Mouse (Mus musculus): ENCODE measurements at regions not wholly inside any gene's neighbourhood (a gene's known extent, or its start where the extent isn't known, plus 50 kb on each side); places are given as distances from the start of the nearest gene placed in this dataset.
"Not testable (repeated sequence)": the region's sequence is repeated elsewhere in the genome, so short reads cannot be mapped to it uniquely, and the experiment has no call there.

DNA sequence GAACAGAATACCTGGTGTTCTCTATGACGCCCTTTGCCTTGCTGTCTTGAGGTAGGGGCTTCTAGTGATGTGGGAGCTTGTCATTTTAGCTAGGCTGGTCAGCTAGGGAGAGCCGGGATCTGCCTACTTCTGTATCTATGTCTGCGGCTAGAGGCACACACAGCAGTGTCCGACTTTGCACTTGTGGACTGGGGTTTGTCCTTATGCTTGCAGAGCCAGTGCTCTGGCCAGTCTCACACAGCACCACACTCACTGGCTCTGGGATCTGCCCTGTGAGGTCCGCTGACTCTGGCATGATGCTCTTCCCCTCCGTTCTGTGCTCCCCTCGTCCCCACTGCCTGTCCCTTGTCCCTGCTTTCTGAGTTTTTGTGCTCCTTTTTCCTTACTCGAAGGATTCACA lies 275.3 kb downstream of the Etnk1 start:
- peaks cover 32% of the 10 kb centered on the region for H3K27me3 ChIP-seq
- no peak for ATAC-seq (ENCODE audit: low FRiP score, low read depth)

DNA sequence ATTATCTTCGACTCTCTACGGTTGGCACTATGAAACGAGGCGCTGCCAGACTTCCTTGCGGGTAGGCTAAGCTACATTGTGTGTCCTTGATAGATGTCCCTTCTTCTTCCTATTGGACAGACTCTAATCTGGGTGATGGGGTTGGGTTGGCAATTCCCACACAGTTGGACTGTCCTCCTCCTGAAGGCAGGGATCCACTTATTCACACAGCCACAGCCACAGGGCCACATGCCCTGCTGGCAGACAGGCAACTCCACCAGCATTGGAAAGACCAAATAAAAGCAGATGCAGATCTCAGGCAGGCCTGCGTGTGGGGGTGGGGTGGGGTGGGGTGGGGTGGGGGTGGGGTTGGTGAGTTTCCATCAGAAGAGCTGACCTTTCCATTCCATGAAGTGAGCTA lies 276.4 kb downstream of the Etnk1 start:
- Histone ChIP-seq H3K36me3 (no peaks in the 10 kb centered on the region), H3K4me1 (peaks cover 16% of the 10 kb centered on the region), H3K9ac (no peak overlapping the region), H3K27me3 (peaks cover 34% of the 10 kb centered on the region), H3K9me3 (no peaks in the 10 kb centered on the region), H3K4me2 (replicated peaks) (no peak overlapping the region), H3K27ac (no peak overlapping the region), H3K4me3 (no peak overlapping the region)
- ATAC-seq (ENCODE audit: low FRiP score, low read depth) = no peak
- 87% methylated on average over 6 of the region's 6 CpGs for WGBS

More for the DNA sequence above, 275.3 kb downstream of the Etnk1 start:
- WGBS = 86% methylated on average over 8 of the region's 8 CpGs
- no peak overlapping the region for H3K4me3 ChIP-seq
- no peaks in the 10 kb centered on the region for H3K9me3 ChIP-seq
- H3K36me3 ChIP-seq = no peaks in the 10 kb centered on the region
- no peak overlapping the region for H3K4me2 ChIP-seq (replicated peaks)
- peaks cover 27% of the 10 kb centered on the region for H3K4me1 ChIP-seq
- no peak overlapping the region for H3K9ac ChIP-seq
- no peak overlapping the region for H3K27ac ChIP-seq

DNA sequence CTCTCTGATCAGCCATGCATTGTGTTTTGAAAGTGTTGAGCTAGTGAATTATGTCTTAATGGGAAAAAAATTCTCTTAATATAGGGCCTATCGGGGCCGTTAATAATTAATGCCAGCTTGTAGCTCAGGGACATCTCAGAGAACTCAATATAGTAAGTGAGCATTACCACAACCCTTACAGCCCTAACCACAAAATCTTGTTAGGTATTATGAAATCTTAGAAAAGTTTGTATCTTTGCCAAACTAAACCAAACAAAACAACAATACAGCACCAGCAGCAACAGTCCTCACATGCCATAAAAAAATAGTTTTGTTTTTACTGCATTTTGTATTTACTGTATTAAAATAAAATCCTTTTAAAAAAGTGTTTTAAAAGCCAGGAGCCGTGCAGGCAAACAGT lies 277.8 kb downstream of the Etnk1 start:
- WGBS = 48% methylated on average over 3 of the region's 3 CpGs
- Histone ChIP-seq H3K9me3 (no peaks in the 10 kb centered on the region), H3K27me3 (peaks cover 39% of the 10 kb centered on the region), H3K4me3 (no peak overlapping the region), H3K9ac (no peak overlapping the region), H3K27ac (no peak overlapping the region), H3K4me1 (0 out of 2 replicates have a peak, but pooled peaks cover 3% of the 10 kb centered on the region), H3K4me2 (replicated peaks) (no peak overlapping the region), H3K36me3 (no peaks in the 10 kb centered on the region)
- no peak for ATAC-seq (ENCODE audit: low FRiP score, low read depth)

DNA sequence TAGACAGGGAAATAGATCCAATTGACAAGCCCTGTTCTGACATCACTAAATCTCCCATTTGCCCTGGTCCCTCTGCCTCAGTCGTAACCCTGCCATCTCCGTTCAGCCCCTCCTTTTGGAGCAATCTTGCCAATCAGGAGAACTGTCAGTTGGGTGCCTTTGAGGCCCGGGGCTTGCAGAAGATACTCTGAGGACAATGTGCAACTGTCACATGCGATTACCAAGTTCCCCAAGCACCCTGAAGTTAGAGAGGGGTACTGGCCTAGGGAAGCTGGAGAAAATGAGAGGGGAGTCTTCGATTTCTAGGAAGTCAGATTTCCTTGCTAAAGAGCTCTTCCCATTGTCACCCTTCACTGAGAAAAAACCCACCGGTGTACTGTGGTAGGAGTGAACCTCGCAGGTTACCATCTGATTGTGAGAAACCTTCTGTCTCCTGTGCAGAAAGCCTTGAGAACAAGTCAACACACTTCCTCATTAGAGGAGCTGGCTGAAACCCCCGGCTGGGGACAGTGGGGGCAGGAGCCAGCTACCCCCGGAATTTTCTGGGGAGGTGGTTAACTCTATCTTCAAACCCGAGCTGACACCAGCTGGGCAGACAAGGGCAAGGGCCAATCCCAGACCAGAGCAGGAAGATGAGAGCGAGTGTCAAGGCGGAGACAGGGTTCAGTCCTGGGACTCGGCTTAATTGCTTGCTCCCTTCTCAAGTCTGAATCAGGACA lies 279.0 kb downstream of the Etnk1 start:
- WGBS = 80% methylated on average over 13 of the region's 13 CpGs
- no peak overlapping the region for H3K27ac ChIP-seq
- H3K4me3 ChIP-seq = no peak overlapping the region
- no peak overlapping the region for H3K9ac ChIP-seq
- no peak overlapping the region for H3K4me2 ChIP-seq (replicated peaks)
- peaks cover 30% of the 10 kb centered on the region for H3K27me3 ChIP-seq
- H3K36me3 ChIP-seq = no peaks in the 10 kb centered on the region
- H3K4me1 ChIP-seq = no peaks in the 10 kb centered on the region
- ATAC-seq (ENCODE audit: low FRiP score, low read depth) = no peak
- no peaks in the 10 kb centered on the region for H3K9me3 ChIP-seq

DNA sequence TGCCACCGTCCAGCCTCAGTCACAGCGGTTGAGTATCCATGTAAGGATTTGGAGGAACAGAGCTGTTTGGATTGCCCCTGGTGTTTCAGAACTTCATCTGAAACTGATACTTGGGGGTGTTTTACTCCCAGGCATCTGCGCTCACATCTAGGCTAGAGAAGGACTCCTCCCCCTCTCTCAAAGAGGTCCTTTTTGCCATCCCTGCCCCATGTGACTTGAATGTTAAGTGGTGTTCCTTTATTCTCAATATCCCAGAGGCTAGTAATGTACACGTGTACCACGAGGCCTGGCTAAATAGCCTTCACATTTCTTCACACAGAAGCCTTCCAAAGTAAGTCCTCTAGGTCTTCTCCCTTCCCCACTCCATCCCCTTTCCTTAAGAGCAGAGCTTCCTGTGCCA lies 280.0 kb downstream of the Etnk1 start:
- no peak overlapping the region for H3K9ac ChIP-seq
- H3K4me1 ChIP-seq = no peaks in the 10 kb centered on the region
- H3K27ac ChIP-seq = no peak overlapping the region
- 87% methylated on average over 5 of the region's 5 CpGs for WGBS
- H3K4me2 ChIP-seq (replicated peaks) = no peak overlapping the region
- no peak overlapping the region for H3K4me3 ChIP-seq
- H3K27me3 ChIP-seq = peaks cover 25% of the 10 kb centered on the region
- no peak for ATAC-seq (ENCODE audit: low FRiP score, low read depth)
- no peaks in the 10 kb centered on the region for H3K36me3 ChIP-seq
- H3K9me3 ChIP-seq = no peaks in the 10 kb centered on the region

DNA sequence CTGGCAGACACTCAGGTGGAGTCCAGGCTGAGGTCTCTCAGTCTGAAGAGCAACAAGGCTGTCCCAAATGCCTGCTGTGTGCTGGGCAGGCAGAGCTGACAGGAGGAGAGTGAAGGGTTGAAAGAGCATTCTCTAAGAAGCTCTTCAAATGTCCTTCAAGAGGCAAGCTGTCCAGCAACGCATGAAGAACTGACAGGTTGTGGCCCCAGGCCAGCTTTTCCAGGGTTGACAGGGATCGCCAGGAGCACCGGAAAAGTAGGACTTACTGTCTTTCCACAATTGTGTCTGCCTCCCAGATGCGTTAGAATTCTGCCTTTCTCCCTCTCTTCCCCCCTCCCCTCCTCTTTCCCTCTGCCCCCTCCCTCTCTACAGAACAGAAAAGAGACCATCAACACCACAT lies 282.1 kb downstream of the Etnk1 start:
- no peaks in the 10 kb centered on the region for H3K9me3 ChIP-seq
- H3K4me1 ChIP-seq = no peaks in the 10 kb centered on the region
- H3K9ac ChIP-seq = no peak overlapping the region
- no peak overlapping the region for H3K27ac ChIP-seq
- H3K27me3 ChIP-seq = peaks cover 13% of the 10 kb centered on the region; the same call in 1 of the 2 replicates
- no peak for ATAC-seq (ENCODE audit: low FRiP score, low read depth)
- no peak overlapping the region for H3K4me3 ChIP-seq
- H3K36me3 ChIP-seq = no peaks in the 10 kb centered on the region
- WGBS = 72% methylated on average over 4 of the region's 4 CpGs
- H3K4me2 ChIP-seq (replicated peaks) = no peak overlapping the region

DNA sequence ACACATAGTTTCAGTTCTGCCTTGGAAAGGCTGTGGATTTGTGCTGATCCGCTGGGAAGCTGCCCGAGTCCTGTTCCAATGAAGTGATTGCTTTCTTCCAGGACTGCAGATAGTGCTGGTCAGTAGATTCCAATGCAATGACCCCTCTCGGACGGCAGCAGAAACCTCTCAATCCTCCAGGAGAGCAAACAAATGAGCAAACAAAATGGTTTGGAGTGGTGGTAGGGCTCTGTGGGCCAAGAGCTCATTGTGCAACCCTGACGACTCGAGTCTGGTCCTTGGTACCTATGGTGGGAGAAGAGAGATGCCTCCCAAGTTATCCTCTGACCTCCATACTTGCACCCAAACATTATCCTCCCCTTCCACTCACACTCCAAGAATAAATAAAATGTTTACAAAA lies 284.8 kb downstream of the Etnk1 start:
- H3K9me3 ChIP-seq = no peaks in the 10 kb centered on the region
- 91% methylated on average over 6 of the region's 6 CpGs for WGBS
- no peak overlapping the region for H3K4me2 ChIP-seq (replicated peaks)
- ATAC-seq (ENCODE audit: low FRiP score, low read depth) = no peak
- H3K9ac ChIP-seq = no peak overlapping the region
- H3K36me3 ChIP-seq = no peaks in the 10 kb centered on the region
- peaks cover 11% of the 10 kb centered on the region; the same call in 1 of the 2 replicates for H3K27me3 ChIP-seq
- H3K27ac ChIP-seq = no peak overlapping the region
- H3K4me3 ChIP-seq = no peak overlapping the region
- H3K4me1 ChIP-seq = no peaks in the 10 kb centered on the region

DNA sequence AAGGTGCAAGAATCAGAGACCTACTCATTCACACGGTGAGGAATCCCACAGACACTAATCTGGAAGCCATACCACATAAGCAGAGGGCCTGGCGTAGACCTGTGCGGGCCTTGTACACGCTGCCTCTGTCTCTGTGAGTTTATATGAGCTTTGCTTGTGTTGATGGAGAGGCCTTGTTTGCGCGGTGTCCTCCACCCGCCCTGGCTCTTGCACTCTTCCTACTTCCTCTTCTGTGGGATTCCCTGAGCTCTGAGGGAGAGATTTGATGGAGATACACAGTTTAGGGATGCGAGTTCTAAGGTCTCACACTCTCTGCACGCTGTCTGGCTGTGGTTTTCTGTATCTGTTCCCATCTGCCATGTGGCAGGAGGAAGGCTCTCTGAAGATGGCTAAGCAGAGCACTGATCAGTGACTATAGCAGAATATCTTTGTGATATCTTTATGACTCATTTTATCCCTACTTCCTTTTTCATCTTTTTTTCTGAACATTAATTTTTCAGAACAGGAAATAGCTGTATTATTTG lies 287.7 kb downstream of the Etnk1 start:
- Histone ChIP-seq H3K4me3 (no peak overlapping the region), H3K27ac (no peak overlapping the region), H3K4me2 (replicated peaks) (no peak overlapping the region), H3K27me3 (no peaks in the 10 kb centered on the region), H3K4me1 (no peaks in the 10 kb centered on the region), H3K36me3 (no peaks in the 10 kb centered on the region), H3K9ac (no peak overlapping the region), H3K9me3 (no peaks in the 10 kb centered on the region)
- ATAC-seq (ENCODE audit: low FRiP score, low read depth) = no peak
- WGBS = 94% methylated on average over 9 of the region's 9 CpGs

DNA sequence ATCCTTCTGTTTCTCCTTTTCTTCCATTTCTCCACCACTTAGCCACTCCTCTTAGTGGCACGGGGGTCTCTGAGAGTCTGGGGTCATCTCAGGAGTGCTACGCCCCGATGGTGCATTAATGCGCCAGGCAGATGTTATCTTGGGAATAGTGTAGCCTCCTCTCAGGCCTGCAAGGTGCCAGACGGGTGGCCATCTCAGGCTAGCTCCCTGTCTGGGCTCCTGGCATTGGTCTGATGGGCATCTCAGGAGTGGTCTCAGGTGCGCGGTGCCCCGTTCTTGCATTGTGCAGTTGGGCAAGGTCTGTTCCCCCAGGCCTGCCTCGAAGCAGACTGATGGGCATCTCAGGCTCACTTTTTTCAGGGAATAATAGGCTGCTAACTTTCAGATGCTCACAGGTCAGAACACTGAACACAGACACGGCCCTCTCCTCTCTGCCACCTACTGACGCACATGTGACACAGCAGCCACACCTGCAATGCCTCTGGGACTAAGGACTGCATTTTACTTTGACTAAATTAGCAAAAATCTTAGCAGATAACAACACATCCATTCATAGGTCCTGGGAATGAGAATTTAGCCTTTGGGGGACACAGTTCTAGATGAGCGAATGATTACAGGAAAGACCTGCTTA lies 298.0 kb downstream of the Etnk1 start:
- Histone ChIP-seq H3K4me3 (no peak overlapping the region), H3K27ac (no peak overlapping the region), H3K4me1 (no peaks in the 10 kb centered on the region), H3K36me3 (no peaks in the 10 kb centered on the region), H3K4me2 (replicated peaks) (no peak overlapping the region), H3K9me3 (no peaks in the 10 kb centered on the region), H3K27me3 (peaks cover 14% of the 10 kb centered on the region), H3K9ac (no peak overlapping the region)
- WGBS = 73% methylated on average over 12 of the region's 12 CpGs
- no peak for ATAC-seq (ENCODE audit: low FRiP score, low read depth)

DNA sequence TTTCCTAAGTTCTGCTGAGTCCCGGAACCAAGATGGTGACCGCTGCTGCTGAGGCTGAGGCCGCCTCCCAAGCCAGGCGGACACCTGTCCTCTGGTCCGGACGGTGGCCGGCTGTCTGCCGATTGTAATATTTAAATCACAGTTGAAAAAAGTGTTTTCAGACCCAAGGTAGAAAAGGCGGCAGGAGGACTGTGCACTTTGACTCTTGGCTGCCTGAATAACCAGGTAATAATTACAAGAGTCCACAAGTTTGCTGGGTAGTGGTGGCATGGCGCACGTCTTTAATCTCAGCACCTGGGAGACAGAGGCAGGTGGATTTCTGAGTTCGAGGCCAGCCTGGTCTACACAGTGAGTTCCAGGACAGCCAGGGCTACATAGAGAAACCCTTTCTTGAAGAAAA lies 305.7 kb downstream of the Etnk1 start:
- 96% methylated on average over 12 of the region's 12 CpGs for WGBS
- not testable (repeated sequence) for H3K4me1 ChIP-seq; H3K27ac ChIP-seq; H3K36me3 ChIP-seq; H3K9ac ChIP-seq; H3K27me3 ChIP-seq; H3K9me3 ChIP-seq; H3K4me3 ChIP-seq; ATAC-seq (ENCODE audit: low FRiP score, low read depth); H3K4me2 ChIP-seq (replicated peaks)

DNA sequence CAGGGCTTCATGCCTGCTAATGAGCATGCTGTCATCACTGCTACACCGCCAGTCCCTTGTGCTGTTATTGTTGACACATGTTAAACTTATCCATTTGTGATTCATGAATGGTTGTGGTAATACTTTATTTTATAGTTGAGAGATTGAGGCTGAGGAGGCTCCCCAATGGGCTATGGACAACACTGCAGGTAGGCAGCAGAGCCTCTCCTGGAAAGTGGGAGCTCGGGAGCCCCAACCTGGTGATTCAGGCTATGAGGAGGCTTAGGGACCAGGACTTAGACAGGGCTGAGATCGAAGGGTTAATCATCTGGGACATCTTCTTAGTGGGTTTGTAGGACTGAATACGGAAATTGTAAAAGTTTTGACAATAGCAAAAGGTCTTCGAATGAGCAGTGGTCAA lies 307.4 kb downstream of the Etnk1 start:
- H3K9ac ChIP-seq = no peak overlapping the region
- no peak overlapping the region for H3K4me2 ChIP-seq (replicated peaks)
- H3K4me3 ChIP-seq = no peak overlapping the region
- no peaks in the 10 kb centered on the region for H3K27me3 ChIP-seq
- no peak overlapping the region for H3K27ac ChIP-seq
- peaks cover 7% of the 10 kb centered on the region; the same call in 1 of the 2 replicates for H3K4me1 ChIP-seq
- no peaks in the 10 kb centered on the region for H3K36me3 ChIP-seq
- WGBS = 92% methylated on average over 5 of the region's 5 CpGs
- no peak for ATAC-seq (ENCODE audit: low FRiP score, low read depth)
- H3K9me3 ChIP-seq = no peaks in the 10 kb centered on the region

DNA sequence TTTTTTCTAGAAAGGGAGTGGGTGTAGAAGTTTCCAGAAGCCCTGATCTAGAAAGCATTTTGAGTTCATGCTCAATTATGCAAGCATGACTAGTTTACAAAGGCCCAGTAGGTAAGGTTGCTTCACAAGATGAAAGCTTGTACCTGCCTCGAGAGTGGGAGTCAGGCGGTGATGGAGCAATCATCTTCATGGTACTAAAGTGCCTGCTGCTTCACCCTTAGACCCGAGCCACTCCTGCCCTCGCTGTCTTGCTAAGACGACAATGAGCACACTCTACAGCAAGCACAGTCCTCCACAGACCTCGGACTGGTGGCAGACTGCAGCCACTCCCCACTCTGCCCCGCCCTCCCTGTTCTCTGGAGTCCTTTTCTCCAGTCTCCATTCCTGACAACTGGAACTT lies 308.3 kb downstream of the Etnk1 start:
- Histone ChIP-seq H3K36me3 (no peaks in the 10 kb centered on the region), H3K4me1 (peaks cover 7% of the 10 kb centered on the region; the same call in 1 of the 2 replicates), H3K27ac (no peak overlapping the region), H3K9ac (no peak overlapping the region), H3K9me3 (no peaks in the 10 kb centered on the region), H3K4me2 (replicated peaks) (no peak overlapping the region), H3K4me3 (no peak overlapping the region), H3K27me3 (no peaks in the 10 kb centered on the region)
- ATAC-seq (ENCODE audit: low FRiP score, low read depth) = no peak
- WGBS = 81% methylated on average over 7 of the region's 7 CpGs
